Mouse (Mus musculus) kidney, embryonic 14.5 days (tissue): ENCODE results near the gene Tmc5. TPM values are rescaled to one million over a fixed set of nuclear protein-coding genes. Genes with fewer than 3 reads are reported as not detected.

Experiments
- ATAC-seq: fragments of 200-750 bp; cut with Nextera tagmentation; 2 replicates; pipeline ENCODE4 v1.8.0; 2017; ENCODE audit warnings: moderate number of reproducible peaks, mild to moderate bottlenecking, moderate TSS enrichment, moderate library complexity; ENCODE audit not compliant: low FRiP score, low TSS enrichment
- H3K27ac ChIP-seq: fragments of 300-500 bp; sonication (generic); 2 replicates; pipeline ENCODE4 v1.5.1; 2014; ENCODE audit warnings: low read depth, mild to moderate bottlenecking, low read length, moderate library complexity, mixed read lengths
- H3K27me3 ChIP-seq: fragments of 300-500 bp; sonication (generic); 2 replicates; pipeline ENCODE4 v1.6.1; 2014; ENCODE audit warnings: mild to moderate bottlenecking, low read length; ENCODE audit not compliant: control insufficient read depth, insufficient read depth
- H3K36me3 ChIP-seq: fragments of 300-500 bp; sonication (generic); 2 replicates; pipeline ENCODE4 v1.6.1; 2014; ENCODE audit warnings: low read length, mixed read lengths; ENCODE audit not compliant: control insufficient read depth, insufficient read depth
- H3K4me1 ChIP-seq: fragments of 300-500 bp; sonication (generic); 2 replicates; pipeline ENCODE4 v1.6.1; 2014; ENCODE audit warnings: low read length, mixed read lengths; ENCODE audit not compliant: control insufficient read depth, insufficient read depth
- H3K4me2 ChIP-seq: fragments of 300-500 bp; sonication (generic); replicated peaks from 2 replicates; pipeline ENCODE4 v1.6.1; 2014; ENCODE audit warnings: low read depth, mild to moderate bottlenecking, low read length
- H3K4me3 ChIP-seq: fragments of 300-500 bp; sonication (generic); 2 replicates; pipeline ENCODE4 v1.5.1; 2014; ENCODE audit warnings: mild to moderate bottlenecking, low read length
- H3K9ac ChIP-seq: fragments of 300-500 bp; sonication (generic); 2 replicates; pipeline ENCODE4 v1.6.1; 2014; ENCODE audit warnings: low read depth, mild to moderate bottlenecking, low read length, moderate library complexity
- H3K9me3 ChIP-seq: fragments of 300-500 bp; sonication (generic); 2 replicates; pipeline ENCODE4 v1.6.1; 2016; ENCODE audit warnings: low read length; ENCODE audit not compliant: control insufficient read depth
- WGBS: fragments of 180-500 bp; shearing (Covaris S2); extraction: QIAGEN DNeasy Blood & Tissue Kit; methylation state at CpG from one replicate; pipeline ENCODE4 v1.1.7; 2014; 5-methylcytosine and 5-hydroxymethylcytosine counted together
- polyA plus RNA-seq: library from polyadenylated mRNA; unstranded; fragments of >200 nt; fragmentation: Nextera tagmentation; extraction: Ambion mirVana; gene quantifications from 2 replicates; pipeline ENCODE4 v1.2.1, GENCODE M21; 2014

Tmc5 gene
- polyA plus RNA-seq, 1 experiment from 2014 or later: not detected

DNA sequence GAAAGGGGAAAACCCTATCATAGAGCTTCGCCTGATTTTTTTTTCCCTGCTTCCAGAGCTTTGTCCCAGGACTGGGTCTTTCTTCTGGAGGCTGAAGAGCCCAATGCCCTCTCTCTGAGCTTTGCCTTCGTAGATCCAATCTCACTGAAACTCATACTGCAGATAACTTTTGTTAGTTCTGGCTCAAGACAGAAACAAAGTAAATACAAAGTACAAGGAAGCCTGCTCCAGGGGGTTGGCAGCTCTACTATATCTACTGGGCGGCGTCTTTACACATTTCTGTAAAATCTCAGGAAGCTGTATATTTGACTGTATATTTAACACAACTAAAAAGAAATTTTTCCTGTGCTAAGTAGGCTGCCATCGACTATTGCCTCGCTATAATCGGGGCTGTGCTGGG is 13.3 kb upstream of the Tmc5 start:
- H3K4me2 ChIP-seq: peak overlapping the region; percentile 98
- H3K27me3 ChIP-seq: 0 out of 2 replicates have a peak, but pooled peaks cover 3% of the 10 kb centered on the region
- no peaks in the 10 kb centered on the region for H3K9me3 ChIP-seq
- no peaks in the 10 kb centered on the region for H3K36me3 ChIP-seq
- H3K27ac ChIP-seq: no peak overlapping the region
- H3K9ac ChIP-seq: peak overlapping the region; percentile 75; the same call in 1 of the 2 replicates
- peak overlapping the region; percentile 66 for H3K4me3 ChIP-seq
- no peak for ATAC-seq
- H3K4me1 ChIP-seq: no peaks in the 10 kb centered on the region
- WGBS: 25% methylated on average over 7 of the region's 7 CpGs

DNA sequence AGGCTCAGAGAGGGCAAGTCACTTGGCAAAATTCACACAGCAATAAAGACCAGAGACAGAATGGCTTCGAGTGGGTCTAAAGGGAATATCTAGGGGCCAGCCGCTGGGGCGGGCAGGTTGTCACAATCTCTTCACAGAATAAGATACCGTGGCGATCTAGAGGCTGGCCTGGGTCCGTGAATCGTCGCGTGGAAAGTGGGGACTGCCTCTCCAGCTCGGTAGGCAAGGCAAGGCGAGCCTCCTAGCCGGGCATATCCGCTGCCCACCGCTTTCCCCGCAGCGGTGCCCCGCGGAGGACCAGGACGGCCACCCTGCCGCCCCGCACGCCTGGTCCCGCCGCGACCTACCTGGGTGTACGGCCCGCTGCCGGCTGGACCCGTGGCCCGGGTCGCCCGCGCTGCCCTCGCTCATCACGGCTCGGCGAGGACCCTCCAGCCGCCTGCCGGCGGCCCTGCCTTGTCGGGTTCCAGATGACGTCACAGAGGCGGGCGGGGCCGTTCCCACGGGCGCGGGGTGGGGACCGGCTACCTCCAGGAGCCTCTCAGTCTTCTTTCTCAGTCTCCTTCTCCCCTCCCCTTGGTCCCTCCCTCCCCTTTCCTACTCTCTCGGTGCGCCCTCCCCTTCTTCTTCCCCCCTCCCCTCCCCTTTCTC is 12.7 kb upstream of the Tmc5 start, which contains the start of gene Tmc7:
Gene Tmc7, minus strand, starts transcription at position 480 of the 651 bp plus-strand sequence.
- Histone ChIP-seq H3K4me3 (peak within 1 kb of the TSS; percentile 66), H3K36me3 (no peaks in the 10 kb centered on the region), H3K27me3 (0 out of 2 replicates have a peak, but pooled peaks cover 3% of the 10 kb centered on the region), H3K4me2 (peak within 1 kb of the TSS; percentile 98), H3K27ac (no peak within 1 kb of the TSS), H3K9me3 (no peaks in the 10 kb centered on the region), H3K9ac (peak within 1 kb of the TSS; percentile 75), H3K4me1 (no peaks in the 10 kb centered on the region)
- WGBS: under 1% methylated on average over 38 of the region's 51 CpGs
- ATAC-seq: peak; percentile 87

DNA sequence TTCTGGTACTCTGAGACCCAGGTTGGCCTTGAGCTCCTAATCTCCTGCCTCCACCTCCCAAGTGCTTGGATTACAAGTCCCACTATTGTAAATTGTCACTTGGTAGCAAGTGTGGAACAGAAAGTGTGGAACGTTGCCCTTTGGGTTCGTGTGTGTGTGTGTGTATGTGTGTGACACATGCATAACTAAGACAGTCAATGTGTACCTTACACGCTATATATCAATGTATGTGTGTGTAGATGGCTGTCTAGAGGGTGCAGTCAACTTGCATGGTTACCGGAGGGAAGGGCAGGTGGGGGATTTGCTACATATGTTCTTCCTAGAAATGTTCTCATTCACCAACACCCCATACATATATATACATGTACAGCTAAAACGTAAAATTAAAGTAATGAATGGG is 12.2 kb upstream of the Tmc5 start:
- H3K9me3 ChIP-seq: no peaks in the 10 kb centered on the region
- peak overlapping the region; percentile 66 for H3K4me3 ChIP-seq
- H3K27me3 ChIP-seq: 0 out of 2 replicates have a peak, but pooled peaks cover 3% of the 10 kb centered on the region
- no peak overlapping the region for H3K27ac ChIP-seq
- H3K36me3 ChIP-seq: no peaks in the 10 kb centered on the region
- 72% methylated on average over 5 of the region's 5 CpGs for WGBS
- no peak; the same call in 1 of the 2 replicates for ATAC-seq
- no peaks in the 10 kb centered on the region for H3K4me1 ChIP-seq
- H3K4me2 ChIP-seq: peak overlapping the region; percentile 98; the same call in 1 of the 2 replicates
- H3K9ac ChIP-seq: no peak overlapping the region

DNA sequence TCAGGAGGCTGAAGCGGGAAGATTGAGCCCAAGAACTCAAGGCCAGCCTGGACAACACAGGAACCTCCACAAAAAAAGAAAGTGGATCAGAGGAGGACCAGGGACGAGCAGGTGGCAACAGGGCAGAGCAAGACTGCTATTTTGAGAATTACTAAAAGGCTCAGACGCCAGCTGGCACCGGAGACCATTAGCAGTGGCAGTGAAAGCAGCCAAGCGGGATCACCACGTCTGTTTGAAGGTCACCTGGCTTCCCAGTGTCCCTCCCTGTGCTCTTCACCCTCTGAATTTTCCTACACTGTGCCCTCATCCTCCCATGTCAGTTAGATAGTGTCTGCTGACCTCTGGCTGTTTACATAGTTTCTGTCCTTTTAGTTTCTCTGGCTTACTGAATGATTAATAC is 11.2 kb upstream of the Tmc5 start:
- ATAC-seq: no peak
- 66% methylated on average over 6 of the region's 6 CpGs for WGBS
- no peaks in the 10 kb centered on the region for H3K36me3 ChIP-seq
- no peak overlapping the region for H3K9ac ChIP-seq
- H3K4me3 ChIP-seq: no peak overlapping the region
- H3K9me3 ChIP-seq: no peaks in the 10 kb centered on the region
- H3K4me1 ChIP-seq: no peaks in the 10 kb centered on the region
- no peak overlapping the region for H3K4me2 ChIP-seq
- H3K27ac ChIP-seq: no peak overlapping the region
- H3K27me3 ChIP-seq: 0 out of 2 replicates have a peak, but pooled peaks cover 3% of the 10 kb centered on the region

DNA sequence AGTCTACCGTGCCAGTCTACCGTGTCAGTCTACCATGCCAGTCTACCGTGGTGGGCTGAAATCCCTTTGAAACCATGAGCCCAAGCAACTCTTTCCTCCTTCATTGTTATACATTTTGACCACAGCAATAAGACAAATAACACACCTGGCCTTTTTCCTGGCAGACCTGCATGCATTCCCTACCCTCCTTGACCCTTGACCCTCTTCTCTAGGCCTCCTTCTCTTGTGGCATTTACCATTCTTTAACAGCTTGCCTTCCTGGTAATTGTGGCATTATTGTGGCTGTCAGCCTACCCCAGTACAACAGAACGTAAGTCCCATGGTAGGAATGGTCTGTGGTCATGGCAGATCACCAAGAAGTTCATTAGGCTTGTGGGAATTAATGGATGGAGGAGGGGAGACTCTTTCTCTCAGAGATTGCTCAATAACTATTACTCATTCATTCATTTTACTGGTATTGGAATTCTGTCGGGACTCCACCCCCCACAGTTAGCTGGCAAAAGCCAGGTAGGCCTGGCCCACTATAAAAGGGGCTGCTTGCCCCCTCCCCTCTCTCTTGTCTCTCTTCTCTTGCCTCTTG is 6.3 kb upstream of the Tmc5 start:
- H3K36me3 ChIP-seq: no peaks in the 10 kb centered on the region
- H3K9ac ChIP-seq: no peak overlapping the region
- 92% methylated on average over 5 of the region's 5 CpGs for WGBS
- ATAC-seq: no peak
- no peaks in the 10 kb centered on the region for H3K27me3 ChIP-seq
- H3K27ac ChIP-seq: no peak overlapping the region
- no peak overlapping the region for H3K4me2 ChIP-seq
- H3K9me3 ChIP-seq: no peaks in the 10 kb centered on the region
- H3K4me3 ChIP-seq: no peak overlapping the region
- H3K4me1 ChIP-seq: 0 out of 2 replicates have a peak, but pooled peaks cover 4% of the 10 kb centered on the region

DNA sequence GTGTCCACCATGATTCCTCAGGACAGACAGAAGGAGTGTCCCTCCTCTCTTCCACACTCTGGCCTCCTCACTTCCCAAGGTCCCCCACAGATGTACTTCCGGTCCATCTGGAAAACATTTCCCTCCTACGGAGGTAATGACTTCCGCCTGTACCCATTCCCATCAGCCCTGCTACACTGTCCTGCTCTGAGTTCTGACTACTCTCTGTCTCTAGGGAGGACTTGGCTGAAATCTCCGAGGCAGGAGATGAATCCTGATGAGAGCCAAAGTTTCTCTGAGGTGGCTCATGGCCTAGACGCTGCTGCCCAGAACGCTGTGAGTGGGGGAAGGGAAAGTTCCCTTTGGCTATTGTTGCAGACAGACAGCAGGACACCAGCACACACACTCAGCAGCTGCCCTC is 5.0 kb upstream of the Tmc5 start:
- Histone ChIP-seq H3K4me2 (no peak overlapping the region), H3K36me3 (no peaks in the 10 kb centered on the region), H3K9ac (no peak overlapping the region), H3K9me3 (no peaks in the 10 kb centered on the region), H3K4me3 (no peak overlapping the region), H3K27me3 (peaks cover 10% of the 10 kb centered on the region), H3K27ac (no peak overlapping the region), H3K4me1 (peaks cover 8% of the 10 kb centered on the region; the same call in 1 of the 2 replicates)
- 53% methylated on average over 6 of the region's 6 CpGs for WGBS
- no peak for ATAC-seq

DNA sequence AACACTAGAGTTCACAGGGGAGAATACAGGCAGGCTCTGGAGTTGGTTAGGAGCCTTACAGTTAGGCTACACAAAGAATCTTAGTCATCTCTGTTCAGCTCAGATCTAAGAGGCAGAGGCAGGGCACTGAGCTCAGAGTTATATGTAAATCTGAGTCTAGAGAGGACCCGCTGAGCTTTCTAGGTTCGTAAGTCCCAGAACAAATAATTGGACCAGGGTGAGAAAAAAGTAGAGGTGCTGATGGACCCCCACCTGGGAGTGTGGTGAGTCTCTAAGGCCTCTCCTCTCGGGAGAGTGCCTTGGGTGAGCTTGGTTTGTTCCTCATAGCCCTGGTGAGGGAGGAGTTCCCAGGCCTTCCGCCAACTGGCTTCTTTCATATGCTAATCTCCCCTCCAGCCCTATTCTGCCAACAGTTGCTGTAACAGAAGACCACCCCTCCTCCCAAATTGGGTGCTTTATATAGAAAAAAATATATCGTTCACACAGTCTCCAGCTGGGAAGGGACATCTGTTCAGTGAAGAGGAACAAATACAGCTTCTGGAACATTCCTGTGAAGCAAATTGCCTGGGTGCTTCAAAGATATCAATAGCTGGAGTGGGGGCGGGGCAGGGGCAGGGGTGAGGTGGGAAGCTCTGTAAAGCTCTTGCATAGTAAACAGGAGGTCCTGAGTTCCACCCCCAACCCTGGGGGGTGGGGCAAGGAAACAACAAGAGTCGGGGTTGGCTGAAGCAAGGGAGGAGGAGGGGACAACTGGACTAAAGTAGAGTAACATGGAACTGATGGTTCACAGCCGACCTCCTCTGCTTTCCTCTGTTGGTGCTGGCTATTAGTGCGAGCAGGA is 3.3 kb upstream of the Tmc5 start:
- H3K36me3 ChIP-seq: no peaks in the 10 kb centered on the region
- no peak overlapping the region for H3K9ac ChIP-seq
- H3K4me3 ChIP-seq: no peak overlapping the region
- peaks cover 12% of the 10 kb centered on the region; the same call in 1 of the 2 replicates for H3K4me1 ChIP-seq
- H3K4me2 ChIP-seq: no peak overlapping the region
- 10% methylated on average over 9 of the region's 9 CpGs for WGBS
- H3K9me3 ChIP-seq: no peaks in the 10 kb centered on the region
- peaks cover 16% of the 10 kb centered on the region for H3K27me3 ChIP-seq
- ATAC-seq: peak; percentile 76
- peak overlapping the region; percentile 9; the same call in 1 of the 2 replicates for H3K27ac ChIP-seq

DNA sequence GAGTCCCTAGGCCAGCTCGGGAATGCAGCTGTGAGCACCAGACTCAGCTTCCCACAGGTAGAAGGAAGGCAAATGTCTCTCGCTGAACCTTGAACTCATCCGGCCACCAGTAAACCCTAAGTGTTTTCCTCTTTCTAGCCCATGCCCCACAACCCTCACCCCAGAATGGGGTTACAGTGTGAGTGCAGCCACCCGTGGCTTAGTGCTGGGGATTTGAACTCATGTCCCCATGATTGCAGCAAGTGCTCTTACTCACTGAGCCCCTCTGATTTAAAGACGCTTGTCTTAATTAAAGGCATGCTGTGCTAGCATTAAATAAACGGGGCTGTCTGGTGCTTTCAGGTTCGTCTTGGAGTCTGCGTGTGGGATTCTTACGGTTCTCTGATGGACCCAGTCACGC is 2.5 kb upstream of the Tmc5 start:
- 0 out of 2 replicates have a peak, but pooled peaks have one; percentile 0 for ATAC-seq
- Histone ChIP-seq H3K9ac (no peak overlapping the region), H3K9me3 (no peaks in the 10 kb centered on the region), H3K36me3 (no peaks in the 10 kb centered on the region), H3K27ac (no peak overlapping the region), H3K4me3 (no peak overlapping the region), H3K4me1 (peaks cover 12% of the 10 kb centered on the region; the same call in 1 of the 2 replicates), H3K27me3 (peaks cover 16% of the 10 kb centered on the region), H3K4me2 (no peak overlapping the region)
- 32% methylated on average over 10 of the region's 10 CpGs for WGBS
